Mouse (Mus musculus) ES-Bruce4 (cell line): ENCODE results near the gene Rnf224. TPM values are rescaled to one million over a fixed set of nuclear protein-coding genes. Genes with fewer than 3 reads are reported as not detected.

Source experiments
- H3K27ac ChIP-seq: 2 replicates; pipeline ENCODE4 v1.5.1; 2012; ENCODE audit warnings: low read length, inconsistent platforms; ENCODE audit not compliant: insufficient read depth
- H3K27me3 ChIP-seq: 2 replicates; pipeline ENCODE4 v1.6.1; 2012; ENCODE audit warnings: mild to moderate bottlenecking, low read length, inconsistent platforms; ENCODE audit not compliant: control insufficient read depth, poor library complexity, insufficient read depth, severe bottlenecking
- H3K36me3 ChIP-seq: 2 replicates; pipeline ENCODE4 v1.6.1; 2012; ENCODE audit warnings: inconsistent platforms, mild to moderate bottlenecking, low read length, moderate library complexity; ENCODE audit not compliant: control insufficient read depth, poor library complexity, insufficient read depth, severe bottlenecking
- H3K4me1 ChIP-seq: one replicate; pipeline ENCODE4 v1.8.1; 2011; ENCODE audit warnings: low read length; ENCODE audit not compliant: control insufficient read depth, insufficient read depth
- H3K4me3 ChIP-seq: 2 replicates; pipeline ENCODE4 v1.5.1; 2011; ENCODE audit warnings: low read depth, mild to moderate bottlenecking, low read length
- H3K9ac ChIP-seq: 2 replicates; pipeline ENCODE4 v1.6.1; 2012; ENCODE audit warnings: low read depth, mild to moderate bottlenecking, inconsistent platforms; ENCODE audit not compliant: poor library complexity, severe bottlenecking
- H3K9me3 ChIP-seq: replicated peaks from 2 replicates; pipeline ENCODE4 v1.6.1; 2012; ENCODE audit warnings: mild to moderate bottlenecking, low read length, inconsistent platforms; ENCODE audit not compliant: control insufficient read depth, poor library complexity, insufficient read depth, severe bottlenecking
- CTCF ChIP-seq: IDR thresholded peaks from one replicate; pipeline ENCODE4 v1.8.1; 2011; ENCODE audit warnings: low read depth, low read length
- EP300 ChIP-seq: IDR thresholded peaks from 2 replicates; pipeline ENCODE4 v1.6.1; 2011; ENCODE audit warnings: low read depth, low read length; ENCODE audit not compliant: insufficient read depth
- POLR2A ChIP-seq: IDR thresholded peaks from one replicate; pipeline ENCODE4 v1.8.1; 2011; ENCODE audit warnings: low read length; ENCODE audit not compliant: insufficient read depth
- polyA plus RNA-seq: library from polyadenylated mRNA; stranded (reverse); fragments of >200 nt; gene quantifications from 2 replicates; pipeline ENCODE4 v1.2.4, GENCODE M21; 2011; ENCODE audit warnings: low read depth; ENCODE audit not compliant: missing spikeins, insufficient read depth, insufficient read length

Gene Rnf224
- 0.55 TPM in 1 of 2 replicates, not detected in the other for polyA plus RNA-seq

GRCm38 (mm10) chr2:25236614-25237013, at the start of gene Rnf224:
Gene Rnf224, minus strand, starts transcription at chr2:25236787.
- Histone ChIP-seq H3K9me3 (no peaks in the 10 kb centered on the region), H3K27me3 (no peaks in the 10 kb centered on the region), H3K36me3 (no peaks in the 10 kb centered on the region), H3K9ac (no peak within 1 kb of the TSS), H3K4me3 (no peak within 1 kb of the TSS), H3K27ac (no peak within 1 kb of the TSS), H3K4me1 (peaks cover 20% of the 10 kb centered on the region)
- TF ChIP-seq EP300 (peak; percentile 59; the same call in 1 of the 2 replicates), CTCF (no peak)

GRCm38 (mm10) chr2:25286314-25286713, 49.7 kb upstream of the Rnf224 start:
- peaks cover 4% of the 10 kb centered on the region for H3K4me1 ChIP-seq
- TF ChIP-seq POLR2A: no peak
- no peak for TF ChIP-seq EP300
- TF ChIP-seq CTCF: no peak
- no peaks in the 10 kb centered on the region for H3K9me3 ChIP-seq
- no peaks in the 10 kb centered on the region; the same call in 1 of the 2 replicates for H3K27me3 ChIP-seq
- H3K27ac ChIP-seq: no peak overlapping the region
- no peak overlapping the region for H3K4me3 ChIP-seq
- no peaks in the 10 kb centered on the region; the same call in none of the 2 replicates for H3K36me3 ChIP-seq
- H3K9ac ChIP-seq: no peak overlapping the region

GRCm38 (mm10) chr2:25285551-25285950, 49.0 kb upstream of the Rnf224 start:
- Histone ChIP-seq H3K36me3 (peaks cover 3% of the 10 kb centered on the region), H3K4me3 (no peak overlapping the region)

GRCm38 (mm10) chr2:25278928-25279882, 42.6 kb upstream of the Rnf224 start:
- no peak overlapping the region for H3K9ac ChIP-seq
- no peaks in the 10 kb centered on the region for H3K27me3 ChIP-seq
- no peak overlapping the region for H3K4me3 ChIP-seq
- TF ChIP-seq EP300 (no peak), CTCF (peak; percentile 74)
- H3K4me1 ChIP-seq: no peaks in the 10 kb centered on the region
- H3K9me3 ChIP-seq: no peaks in the 10 kb centered on the region
- peaks cover 32% of the 10 kb centered on the region for H3K36me3 ChIP-seq
- no peak overlapping the region for H3K27ac ChIP-seq

More at GRCm38 (mm10) chr2:25285551-25285950, 49.0 kb upstream of the Rnf224 start:
- Histone ChIP-seq H3K27ac (no peak overlapping the region), H3K9ac (no peak overlapping the region), H3K27me3 (no peaks in the 10 kb centered on the region; the same call in 1 of the 2 replicates), H3K9me3 (no peaks in the 10 kb centered on the region), H3K4me1 (peaks cover 4% of the 10 kb centered on the region)
- TF ChIP-seq CTCF (no peak), EP300 (no peak), POLR2A (no peak)

GRCm38 (mm10) chr2:25273010-25273409, 36.4 kb upstream of the Rnf224 start:
- Histone ChIP-seq H3K4me3 (peak overlapping the region; percentile 97), H3K9ac (peak overlapping the region; percentile 60), H3K9me3 (no peaks in the 10 kb centered on the region), H3K4me1 (no peaks in the 10 kb centered on the region), H3K27me3 (no peaks in the 10 kb centered on the region), H3K36me3 (peaks cover 15% of the 10 kb centered on the region), H3K27ac (no peak overlapping the region)
- TF ChIP-seq EP300 (no peak), CTCF (no peak), POLR2A (no peak)

GRCm38 (mm10) chr2:25272515-25272914, 35.9 kb upstream of the Rnf224 start:
- TF ChIP-seq CTCF: no peak
- no peak for TF ChIP-seq POLR2A
- no peak for TF ChIP-seq EP300
- Histone ChIP-seq H3K9me3 (no peaks in the 10 kb centered on the region), H3K4me1 (no peaks in the 10 kb centered on the region), H3K27ac (no peak overlapping the region), H3K27me3 (no peaks in the 10 kb centered on the region), H3K9ac (peak overlapping the region; percentile 60), H3K4me3 (peak overlapping the region; percentile 97), H3K36me3 (peaks cover 13% of the 10 kb centered on the region)
